Comparison of ENCODE assay signal across 13 mouse cellular contexts in genomic region chr9:77438836-77439271, GRCm38 (mm10).
A peak's percentile ranks its signal among the peaks of the same experiment; 100 is the strongest.
DNase-seq lines count a peak whose midpoint lies in the region; ATAC-seq lines count a peak whose summit lies in the region.
"Had no signal": no experiment of that assay in that cellular context is flagged by ENCODE, and none has a peak within 500 bp of the region (broad histone marks: within the 10 kb centered on the region; RNA-seq: fewer than 3 reads in every experiment).

No protein-coding gene starts in this region.

- no peak overlapping the region for H3K4me2 ChIP-seq in midbrain, embryonic 12.5 days (replicated peaks)
- peak overlapping the region; percentile 50 for H3K4me2 ChIP-seq in heart, embryonic 15.5 days
- H3K4me2 ChIP-seq in neural tube, embryonic 15.5 days: peak overlapping the region; percentile 17; the same call in 1 of the 2 replicates
- H3K4me2 ChIP-seq: embryonic facial prominence, embryonic 13.5 days; limb, embryonic 15.5 days had no signal

- peak; percentile 11 to 26 for DNase-seq in cerebellum, postnatal 25 days
- DNase-seq in cerebellum, adult 9-10 months: no peak
- no peak for DNase-seq in midbrain, embryonic 10.5 days (ENCODE audit: low spot score)
- no peak for DNase-seq in layer of hippocampus, adult 11-12 months (ENCODE audit: low spot score)
- no peak for DNase-seq in retina, postnatal 1 day
- DNase-seq: gastrocnemius, postnatal 25 days; kidney, postnatal 4 days had no signal

- H3K9me3 ChIP-seq in midbrain, embryonic 12.5 days: no peaks in the 10 kb centered on the region
- no peaks in the 10 kb centered on the region for H3K9me3 ChIP-seq in midbrain, embryonic 10.5 days (replicated peaks)
- no peaks in the 10 kb centered on the region for H3K9me3 ChIP-seq in heart, embryonic 15.5 days (replicated peaks)
- no peaks in the 10 kb centered on the region for H3K9me3 ChIP-seq in neural tube, embryonic 15.5 days (replicated peaks)
- H3K9me3 ChIP-seq: embryonic facial prominence, embryonic 13.5 days; limb, embryonic 15.5 days; megakaryocyte, embryonic 14.5 days had no signal

- ATAC-seq in midbrain, embryonic 12.5 days (ENCODE audit: low FRiP score, low read depth): no peak
- ATAC-seq in heart, embryonic 15.5 days (replicated peaks; ENCODE audit: insufficient number of reproducible peaks, insufficient read depth, low FRiP score, low read depth): peak; percentile 87
- ATAC-seq in neural tube, embryonic 15.5 days (ENCODE audit: low FRiP score): peak; percentile 67

- peak overlapping the region; percentile 7; the same call in 1 of the 2 replicates for H3K27ac ChIP-seq in midbrain, embryonic 12.5 days (replicated peaks)
- no peak overlapping the region for H3K27ac ChIP-seq in midbrain, embryonic 10.5 days (replicated peaks)
- H3K27ac ChIP-seq in heart, embryonic 15.5 days: peak overlapping the region; percentile 96
- H3K27ac ChIP-seq in neural tube, embryonic 15.5 days (replicated peaks): peak overlapping the region; percentile 78
- H3K27ac ChIP-seq: embryonic facial prominence, embryonic 13.5 days; limb, embryonic 15.5 days had no signal

- H3K27me3 ChIP-seq in midbrain, embryonic 12.5 days: no peaks in the 10 kb centered on the region
- H3K27me3 ChIP-seq in midbrain, embryonic 10.5 days (ENCODE audit: low read depth, poor library complexity, severe bottlenecking): no peaks in the 10 kb centered on the region
- H3K27me3 ChIP-seq in heart, embryonic 15.5 days: no peaks in the 10 kb centered on the region
- no peaks in the 10 kb centered on the region for H3K27me3 ChIP-seq in neural tube, embryonic 15.5 days (replicated peaks)
- H3K27me3 ChIP-seq: embryonic facial prominence, embryonic 13.5 days; limb, embryonic 15.5 days; megakaryocyte, embryonic 14.5 days had no signal

- 0 out of 2 replicates have a peak, but pooled peaks cover 2% of the 10 kb centered on the region for H3K36me3 ChIP-seq in midbrain, embryonic 12.5 days
- peaks cover 31% of the 10 kb centered on the region for H3K36me3 ChIP-seq in midbrain, embryonic 10.5 days
- H3K36me3 ChIP-seq in heart, embryonic 15.5 days: peaks cover 8% of the 10 kb centered on the region
- peaks cover 4% of the 10 kb centered on the region; the same call in 1 of the 2 replicates for H3K36me3 ChIP-seq in neural tube, embryonic 15.5 days

- no peak overlapping the region for H3K4me3 ChIP-seq in midbrain, embryonic 12.5 days
- H3K4me3 ChIP-seq in midbrain, embryonic 10.5 days: no peak overlapping the region
- H3K4me3 ChIP-seq in heart, embryonic 15.5 days: peak overlapping the region; percentile 13; the same call in 1 of the 2 replicates
- no peak overlapping the region for H3K4me3 ChIP-seq in neural tube, embryonic 15.5 days (replicated peaks)
- H3K4me3 ChIP-seq: embryonic facial prominence, embryonic 13.5 days; limb, embryonic 15.5 days; megakaryocyte, embryonic 14.5 days had no signal

- H3K9ac ChIP-seq in midbrain, embryonic 12.5 days (replicated peaks): no peak overlapping the region
- H3K9ac ChIP-seq in heart, embryonic 15.5 days: peak overlapping the region; percentile 32; the same call in 1 of the 2 replicates
- no peak overlapping the region for H3K9ac ChIP-seq in neural tube, embryonic 15.5 days (replicated peaks)
- H3K9ac ChIP-seq: embryonic facial prominence, embryonic 13.5 days; limb, embryonic 15.5 days had no signal

- WGBS in midbrain, embryonic 12.5 days: 87% methylated on average over 11 of the region's 11 CpGs
- 94% methylated on average over 11 of the region's 11 CpGs for WGBS in midbrain, embryonic 10.5 days
- WGBS in heart, embryonic 15.5 days: 24% methylated on average over 11 of the region's 11 CpGs
- 38% methylated on average over 11 of the region's 11 CpGs for WGBS in neural tube, embryonic 15.5 days

- H3K4me1 ChIP-seq in midbrain, embryonic 12.5 days: 0 out of 2 replicates have a peak, but pooled peaks cover 3% of the 10 kb centered on the region
- peaks cover 3% of the 10 kb centered on the region; the same call in 1 of the 2 replicates for H3K4me1 ChIP-seq in midbrain, embryonic 10.5 days
- H3K4me1 ChIP-seq in heart, embryonic 15.5 days (replicated peaks): peaks cover 25% of the 10 kb centered on the region
- H3K4me1 ChIP-seq in neural tube, embryonic 15.5 days: peaks cover 16% of the 10 kb centered on the region
- H3K4me1 ChIP-seq: embryonic facial prominence, embryonic 13.5 days; megakaryocyte, embryonic 14.5 days had no signal

Comparison
In these comparisons a context has a peak if more than half of its experiments do, and no peak if none do; other contexts are left out.
1. DNase-seq: peak in cerebellum, postnatal 25 days (2 of 2); none in cerebellum, adult 9-10 months (single experiment), midbrain, embryonic 10.5 days (single experiment), layer of hippocampus, adult 11-12 months (single experiment) and retina, postnatal 1 day (single experiment).